Mouse (Mus musculus): ENCODE measurements around the gene Gpsm3.
A peak's percentile ranks its signal among the peaks of the same experiment; 100 is the strongest.

The Gpsm3 gene

GRCm38 (mm10) chr17:34583397-34583796 is 6.2 kb upstream of the Gpsm3 start:
- DNase-seq (ENCODE audit: low spot score in 2 of 2) = no peak

- DNase-seq (ENCODE audit: low spot score in 2 of 2) = no peak
Observed at GRCm38 (mm10) chr17:34583819-34584218, 5.8 kb upstream of the Gpsm3 start.

- DNase-seq (ENCODE audit: low spot score in 2 of 2) = no peak
Observed at GRCm38 (mm10) chr17:34585121-34585520, 4.5 kb upstream of the Gpsm3 start.

DNA sequence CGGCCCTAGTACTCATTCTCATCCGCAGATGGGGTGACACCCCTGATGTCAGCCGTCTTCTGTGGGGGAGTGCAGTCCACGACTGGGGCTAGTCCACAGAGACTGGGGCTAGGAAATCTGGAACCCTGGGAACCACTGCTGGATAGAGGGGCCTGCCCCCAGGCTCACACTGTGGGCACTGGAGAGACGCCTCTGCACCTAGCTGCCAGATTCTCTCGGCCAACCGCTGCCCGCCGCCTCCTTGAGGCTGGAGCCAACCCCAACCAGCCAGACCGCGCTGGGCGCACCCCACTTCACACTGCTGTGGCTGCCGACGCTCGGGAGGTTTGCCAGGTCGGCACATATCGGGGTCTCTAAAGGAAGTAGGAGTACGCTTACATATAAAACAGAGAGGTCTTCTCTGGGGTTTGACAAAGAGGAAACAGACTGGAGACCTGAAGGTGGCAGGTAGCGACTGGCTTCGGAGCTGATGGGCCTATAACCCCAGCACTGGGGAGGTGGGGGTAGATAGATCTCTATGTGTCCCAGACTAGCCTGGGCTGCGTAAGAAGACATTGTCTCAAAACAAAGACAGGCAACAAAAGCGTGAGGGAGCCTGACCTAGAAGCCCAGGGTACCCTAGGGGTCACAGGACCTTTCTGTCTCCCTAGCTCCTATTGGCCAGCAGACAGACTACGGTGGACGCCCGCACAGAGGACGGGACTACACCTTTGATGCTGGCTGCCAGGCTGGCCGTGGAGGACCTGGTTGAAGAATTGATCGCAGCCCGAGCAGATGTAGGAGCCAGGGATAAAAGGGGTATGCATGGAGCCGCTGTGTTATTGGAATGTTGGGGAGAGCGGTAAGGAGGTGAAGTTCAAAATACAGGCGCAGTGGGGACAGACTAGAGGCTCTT is 3.5 kb upstream of the Gpsm3 start:
- no peak for DNase-seq (ENCODE audit: low spot score in 2 of 2)

DNA sequence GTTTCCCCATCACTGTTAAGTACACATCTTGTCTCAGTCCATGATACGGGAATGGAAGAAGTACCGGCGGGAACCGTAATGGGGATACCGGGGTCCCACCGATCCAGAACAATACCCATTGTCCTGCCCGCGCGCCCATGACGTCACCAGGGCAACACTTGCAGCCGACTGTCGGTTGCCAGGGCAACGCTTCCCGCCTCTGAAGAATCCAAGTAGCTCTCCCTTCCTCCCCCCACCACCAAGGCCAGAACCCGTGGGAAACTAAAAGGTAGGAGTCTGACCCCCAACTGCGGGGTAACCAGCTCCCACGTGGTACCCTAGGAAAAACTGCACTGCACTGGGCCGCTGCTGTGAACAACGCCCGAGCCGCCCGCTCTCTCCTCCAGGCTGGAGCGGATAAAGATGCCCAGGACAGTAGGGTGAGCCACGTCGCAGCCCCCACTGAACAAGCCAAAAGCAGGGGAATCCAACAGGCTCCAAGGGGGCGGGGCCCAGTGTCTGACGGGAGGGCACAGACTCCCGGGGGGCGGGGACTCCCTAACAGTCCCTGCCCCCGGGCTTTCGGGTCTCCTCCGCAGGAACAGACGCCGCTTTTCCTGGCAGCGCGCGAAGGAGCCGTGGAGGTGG is 2.7 kb upstream of the Gpsm3 start:
- DNase-seq (ENCODE audit: low spot score in 2 of 2) = peak; percentile 84 to 90

GRCm38 (mm10) chr17:34587423-34587811 is 2.2 kb upstream of the Gpsm3 start:
- DNase-seq (ENCODE audit: low spot score in 2 of 2) = peak; percentile 95 to 97

DNA sequence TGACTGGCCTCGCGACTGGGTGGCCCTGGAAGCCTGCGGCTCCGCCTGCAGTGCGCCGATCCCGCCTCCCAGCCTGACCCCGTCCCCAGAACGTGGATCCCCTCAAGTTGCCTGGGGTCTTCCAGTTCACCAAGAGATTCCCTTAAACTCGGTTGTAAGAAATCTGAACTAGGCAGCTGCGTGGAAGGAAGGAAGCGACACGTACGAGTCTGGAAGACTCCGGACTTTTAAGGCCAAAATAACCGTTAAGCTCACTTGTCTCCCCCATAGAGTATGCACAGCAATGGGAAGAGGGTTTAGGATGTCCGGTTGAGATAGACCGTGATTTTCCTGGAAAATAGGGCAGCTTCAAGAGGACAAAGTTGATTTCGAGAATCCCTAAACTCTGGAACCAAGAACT is 1.8 kb upstream of the Gpsm3 start:
- no peak for DNase-seq (ENCODE audit: low spot score in 2 of 2)

- DNase-seq (ENCODE audit: low spot score in 2 of 2) = no peak
Observed at GRCm38 (mm10) chr17:34588767-34589166, 839 bp upstream of the Gpsm3 start.

DNA sequence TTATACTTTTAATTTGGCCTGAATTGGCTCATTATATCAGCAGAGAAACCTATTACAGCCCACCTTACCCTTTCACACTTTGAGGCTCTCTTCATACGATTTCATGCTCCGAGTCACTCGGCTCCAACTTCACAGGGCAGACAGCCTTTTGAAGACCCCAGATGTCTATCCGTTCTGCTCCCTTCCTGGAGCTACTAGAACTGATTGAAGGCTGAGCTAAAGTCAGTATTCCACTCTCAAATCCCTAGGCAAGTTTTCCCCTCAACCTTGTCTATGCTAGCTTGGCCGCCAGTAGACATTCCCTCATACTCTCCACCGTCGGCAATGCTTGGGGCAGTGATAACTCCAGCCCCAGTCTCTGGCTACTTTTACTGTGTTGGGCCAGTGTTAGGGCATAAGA is 400 bp upstream of the Gpsm3 start:
- no peak for DNase-seq (ENCODE audit: low spot score in 2 of 2)

DNA sequence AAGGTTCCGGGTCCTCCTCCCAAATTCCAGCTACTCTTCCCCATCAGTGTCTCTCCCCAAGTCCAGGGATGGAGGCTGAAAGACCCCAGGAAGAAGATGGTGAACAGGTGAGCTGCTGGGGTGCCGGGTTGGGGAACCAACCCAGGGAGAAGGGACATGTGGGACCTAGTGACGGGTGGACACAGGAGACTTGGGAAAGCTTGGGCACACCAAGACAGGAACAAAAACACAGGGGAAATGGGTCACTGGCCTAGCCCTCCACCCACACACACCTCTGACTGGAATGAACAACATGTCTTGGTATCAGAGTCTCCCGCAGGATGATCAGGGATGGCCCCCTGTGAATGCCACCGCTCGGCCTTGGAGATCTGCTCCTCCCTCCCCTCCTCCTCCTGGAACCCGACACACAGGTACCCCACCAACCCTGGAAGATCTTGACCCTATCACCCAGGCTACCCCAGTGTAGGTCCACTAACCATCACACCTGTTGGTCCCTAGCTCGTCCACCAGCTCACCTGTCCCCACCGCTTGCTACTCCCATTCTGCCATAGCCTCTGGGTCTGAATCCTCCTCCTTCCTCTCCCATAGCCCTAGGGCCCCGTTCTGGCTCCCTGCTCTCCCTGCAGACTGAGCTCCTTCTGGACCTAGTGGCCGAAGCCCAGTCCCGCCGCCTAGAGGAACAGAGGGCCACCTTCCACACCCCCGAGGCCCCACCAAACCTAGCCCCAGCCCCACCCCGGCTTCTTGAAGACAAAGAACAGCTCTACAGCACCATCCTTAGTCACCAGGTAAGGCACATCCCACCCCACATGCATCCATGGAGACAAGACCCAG is 765 bp downstream of the Gpsm3 start:
- no peak for DNase-seq (ENCODE audit: low spot score in 2 of 2)

DNA sequence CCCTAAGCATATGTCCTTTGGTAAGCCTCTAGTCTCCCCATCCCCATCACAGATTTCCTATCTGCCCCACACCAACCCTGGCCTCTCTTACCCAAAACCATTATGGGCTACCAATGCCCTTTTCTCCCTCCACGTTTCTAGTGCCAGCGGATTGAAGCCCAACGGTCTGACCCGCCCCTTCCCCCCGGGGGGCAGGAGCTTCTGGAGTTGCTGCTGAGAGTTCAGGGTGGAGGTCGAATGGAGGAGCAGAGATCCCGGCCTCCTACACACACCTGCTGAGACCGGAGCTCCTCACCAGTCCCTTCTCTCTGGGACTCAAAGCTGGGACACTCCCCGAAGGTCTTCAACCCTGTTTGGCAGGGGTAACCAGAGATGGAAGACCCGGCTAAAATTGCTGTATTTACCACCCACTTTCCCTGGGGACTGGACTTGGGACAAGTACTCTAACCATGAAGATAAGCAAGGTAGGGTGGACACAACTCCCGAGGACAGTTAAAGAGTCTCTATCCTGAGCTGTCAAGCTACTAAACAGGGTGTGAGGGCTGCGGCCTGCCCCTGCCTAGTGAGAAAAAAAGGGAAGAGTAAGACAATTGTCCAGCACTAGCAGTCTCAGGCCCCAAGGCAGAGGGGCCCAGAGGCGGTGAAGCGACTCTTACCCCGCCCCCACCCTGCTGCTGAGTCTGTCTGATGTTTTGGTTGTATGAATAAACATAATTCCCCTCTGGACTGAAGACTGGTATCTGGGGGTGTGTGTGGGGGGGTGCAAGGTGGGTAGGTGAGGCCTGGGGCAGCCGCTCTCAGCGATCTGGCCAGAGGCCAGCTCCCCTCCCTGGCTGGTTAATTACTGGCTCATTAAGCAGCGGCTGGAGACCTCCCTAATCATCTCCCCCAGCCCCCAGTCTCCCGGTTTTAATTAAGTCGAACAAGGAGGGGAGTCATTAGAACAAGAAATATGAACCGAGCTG is 1.7 kb downstream of the Gpsm3 start, which contains the start of gene Pbx2:
Gene Pbx2, plus strand, starts transcription at position 238 of the 965 bp plus-strand sequence.
- no peak for DNase-seq (ENCODE audit: low spot score in 2 of 2)

DNA sequence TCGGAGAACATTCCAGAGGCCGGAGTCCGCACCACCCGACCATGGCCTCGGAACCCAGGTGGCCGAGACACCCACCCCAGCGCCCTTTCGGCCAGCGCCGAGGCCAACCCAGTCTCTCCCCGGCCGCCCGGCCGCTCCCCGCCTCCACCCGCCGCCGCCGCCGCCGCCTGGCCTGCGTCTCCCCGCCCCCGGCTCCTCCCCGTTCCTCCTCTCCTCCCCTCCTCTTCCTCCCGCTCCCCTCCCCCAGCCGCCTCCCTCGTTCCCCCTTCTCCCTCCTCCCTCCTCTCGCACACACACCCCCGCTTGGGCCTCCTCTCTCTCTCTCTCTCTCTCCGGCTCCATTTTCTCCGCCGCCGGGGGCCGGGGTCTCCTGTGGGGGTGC is 2.4 kb downstream of the Gpsm3 start:
- peak in 1 of 2 experiments; percentile 69 for DNase-seq (ENCODE audit: low spot score in 2 of 2)

DNA sequence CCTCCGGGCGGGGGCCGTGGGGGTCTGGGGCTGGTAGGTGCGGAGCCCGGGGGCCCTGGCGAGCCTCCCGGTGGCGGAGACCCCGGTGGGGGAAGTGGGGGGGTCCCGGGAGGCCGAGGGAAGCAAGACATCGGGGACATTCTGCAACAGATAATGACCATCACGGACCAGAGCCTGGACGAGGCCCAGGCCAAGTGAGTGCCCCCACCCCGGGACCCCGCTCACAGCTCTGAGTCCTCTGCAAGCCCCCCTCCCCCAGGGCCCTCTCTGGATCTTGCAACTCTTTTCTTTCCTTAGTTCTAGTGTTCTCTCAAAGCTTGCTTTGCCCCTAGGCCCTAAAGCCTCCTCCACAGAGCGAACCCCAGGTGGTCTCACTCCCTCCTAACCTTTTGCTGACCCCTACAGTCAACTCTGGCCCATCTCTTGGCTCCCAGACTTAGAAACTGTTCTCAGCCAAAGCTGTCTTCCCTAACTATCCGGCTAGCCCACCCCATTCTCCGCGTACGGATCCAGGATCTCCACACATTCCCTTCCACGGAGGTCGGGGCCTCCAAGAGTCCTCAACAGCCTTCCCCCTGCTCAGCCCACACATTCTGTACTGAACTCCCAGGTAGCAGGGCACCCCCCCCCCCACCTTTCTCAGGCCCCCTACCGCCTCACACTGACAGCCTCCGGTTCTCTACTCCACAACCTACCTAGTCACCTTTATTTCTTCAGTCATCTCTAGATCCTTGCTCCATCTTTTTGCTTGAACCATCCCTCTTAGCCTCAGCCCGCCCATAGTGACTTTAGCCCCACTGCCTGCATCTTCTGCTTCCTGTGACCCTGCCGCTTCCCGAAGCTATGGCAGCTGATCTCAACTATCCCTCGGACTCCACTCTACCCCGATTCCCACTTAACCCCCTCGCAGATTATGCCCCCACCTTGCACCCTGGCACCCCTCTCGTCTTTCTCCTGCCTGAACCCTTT is 3.3 kb downstream of the Gpsm3 start:
- DNase-seq (ENCODE audit: low spot score in 2 of 2) = no peak

GRCm38 (mm10) chr17:34593752-34594525 is 4.3 kb downstream of the Gpsm3 start:
- no peak for DNase-seq (ENCODE audit: low spot score in 2 of 2)

- DNase-seq (ENCODE audit: low spot score in 2 of 2) = no peak
Observed at GRCm38 (mm10) chr17:34596098-34596497, 6.5 kb downstream of the Gpsm3 start.

DNA sequence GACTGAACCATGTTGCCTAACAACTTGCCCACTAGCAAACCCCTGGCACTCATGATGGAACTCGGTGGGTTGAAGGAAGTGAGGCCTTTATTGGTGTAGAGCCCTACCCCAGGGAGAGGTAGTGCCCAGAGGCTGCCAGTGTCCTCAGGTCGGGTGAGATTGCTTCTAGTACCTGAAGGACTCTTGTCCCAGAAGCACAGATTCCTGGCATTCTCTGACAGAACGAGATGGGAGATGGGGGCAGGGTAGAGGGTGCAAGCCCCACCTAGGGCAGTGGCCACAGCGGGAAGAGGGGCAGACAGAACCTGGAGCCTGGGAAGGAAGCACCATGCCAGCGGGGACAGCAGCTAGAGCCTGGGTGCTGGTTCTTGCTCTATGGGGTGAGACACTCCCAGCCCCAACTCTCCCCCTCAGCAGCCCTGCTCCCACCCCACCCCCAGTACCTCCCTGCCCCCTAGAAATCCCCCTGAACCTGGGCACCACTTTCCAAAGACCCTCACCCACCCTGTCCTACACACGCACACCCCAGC is 8.0 kb downstream of the Gpsm3 start, which contains the start of gene Ager:
Gene Ager, plus strand, starts transcription at position 297 of the 530 bp plus-strand sequence.
- DNase-seq (ENCODE audit: low spot score in 2 of 2) = no peak

- DNase-seq (ENCODE audit: low spot score in 2 of 2) = no peak
Observed at GRCm38 (mm10) chr17:34599891-34600290, 10.3 kb downstream of the Gpsm3 start.

DNA sequence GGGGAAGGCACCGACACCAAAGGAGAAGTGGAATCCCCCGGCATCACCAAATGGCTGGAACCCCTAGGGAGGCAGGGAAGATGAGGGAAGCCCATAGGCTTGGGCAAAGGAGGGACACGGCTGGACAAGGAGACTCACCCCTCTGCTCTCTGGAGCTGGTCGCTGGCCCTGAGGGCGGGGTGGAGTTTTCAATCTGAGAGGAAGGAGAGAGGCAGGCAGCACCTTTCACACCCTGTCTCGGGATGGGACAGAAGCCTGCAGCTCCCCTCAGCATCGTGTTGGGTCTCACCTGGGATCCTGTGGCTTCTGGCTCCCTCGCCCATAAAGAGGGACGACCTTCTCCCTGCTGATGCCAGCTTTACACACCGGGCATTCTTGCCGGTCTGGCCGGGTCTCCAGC is 12.2 kb downstream of the Gpsm3 start:
- DNase-seq (ENCODE audit: low spot score in 2 of 2) = no peak
